Mouse (Mus musculus) C2C12 (cell line): Measurements from ENCODE around the gene Pak2. TPM values are rescaled to one million over a fixed set of nuclear protein-coding genes. Genes with fewer than 3 reads are reported as not detected.

Source experiments
- H3K27me3 ChIP-seq: one replicate; pipeline ENCODE4 v1.6.1; 2011; ENCODE audit not compliant: control insufficient read depth, insufficient read depth, insufficient read length
- H3K36me3 ChIP-seq: one replicate; pipeline ENCODE4 v1.6.1; 2011; ENCODE audit not compliant: control insufficient read depth, insufficient read depth
- H3K4me3 ChIP-seq: one replicate; pipeline ENCODE4 v1.5.1; 2011; ENCODE audit warnings: mild to moderate bottlenecking, control low read depth; ENCODE audit not compliant: poor library complexity, insufficient read depth, severe bottlenecking
- H3K79me2 ChIP-seq: one replicate; pipeline ENCODE4 v1.6.1; 2011; ENCODE audit not compliant: control insufficient read depth, insufficient read depth
- H3K79me3 ChIP-seq: one replicate; pipeline ENCODE4 v1.6.1; 2011; ENCODE audit warnings: low read depth, control low read depth
- H3ac ChIP-seq: one replicate; pipeline ENCODE3; 2011; ENCODE audit warnings: low read depth; ENCODE audit not compliant: control insufficient read depth, insufficient read length
- CEBPB ChIP-seq: IDR thresholded peaks from one replicate; pipeline ENCODE4 v1.6.1; 2011; ENCODE audit warnings: low read depth, mild to moderate bottlenecking, control low read depth, moderate library complexity
- CTCF ChIP-seq: IDR thresholded peaks from one replicate; pipeline ENCODE4 v1.5.1; 2011; ENCODE audit not compliant: control insufficient read depth, insufficient read depth, insufficient read length
- FOSL1 ChIP-seq: IDR thresholded peaks from one replicate; pipeline ENCODE4 v1.8.0; 2011; ENCODE audit warnings: mild to moderate bottlenecking, low read length; ENCODE audit not compliant: poor library complexity, insufficient read depth, severe bottlenecking
- MAX ChIP-seq: IDR thresholded peaks from one replicate; pipeline ENCODE4 v1.6.1; 2011; ENCODE audit warnings: mild to moderate bottlenecking, control low read depth
- MYOD1 ChIP-seq: IDR thresholded peaks from one replicate; pipeline ENCODE4 v1.6.1; 2011; ENCODE audit warnings: low read depth; ENCODE audit not compliant: control insufficient read depth, insufficient read length
- MYOG ChIP-seq: IDR thresholded peaks from one replicate; pipeline ENCODE4 v1.6.1; 2011; ENCODE audit not compliant: control insufficient read depth, insufficient read length; ENCODE audit errors: extremely low read depth
- USF1 ChIP-seq: IDR thresholded peaks from one replicate; pipeline ENCODE4 v1.6.1; 2011; ENCODE audit warnings: low read depth, mild to moderate bottlenecking, control low read depth, moderate library complexity
- long read RNA-seq, 2 experiments: library from polyadenylated mRNA; unstranded; transcript quantifications; one replicate each; pipeline ENCODE4 v2.0.0; 2019 to 2020
- polyA plus RNA-seq: library from polyadenylated mRNA; unstranded; fragments of >200 nt; fragmentation: generic; extraction: Trizol; gene quantifications from one replicate; pipeline ENCODE4 v1.2.1, GENCODE M21; 2012; ENCODE audit warnings: missing spikeins

The Pak2 gene
- 16.4 TPM for polyA plus RNA-seq
- long read RNA-seq, experiment 1, full-length matches to known transcripts: 6 of 36 reads
- long read RNA-seq, experiment 1, partial matches to known transcripts: 5 of 36 reads
- long read RNA-seq, experiment 1, other reads (novel, unspliced or antisense): 25 of 36 reads
- long read RNA-seq, experiment 2, full-length matches to known transcripts: 181 of 215 reads
- long read RNA-seq, experiment 2, partial matches to known transcripts: 22 of 215 reads
- long read RNA-seq, experiment 2, other reads (novel, unspliced or antisense): 12 of 215 reads

DNA sequence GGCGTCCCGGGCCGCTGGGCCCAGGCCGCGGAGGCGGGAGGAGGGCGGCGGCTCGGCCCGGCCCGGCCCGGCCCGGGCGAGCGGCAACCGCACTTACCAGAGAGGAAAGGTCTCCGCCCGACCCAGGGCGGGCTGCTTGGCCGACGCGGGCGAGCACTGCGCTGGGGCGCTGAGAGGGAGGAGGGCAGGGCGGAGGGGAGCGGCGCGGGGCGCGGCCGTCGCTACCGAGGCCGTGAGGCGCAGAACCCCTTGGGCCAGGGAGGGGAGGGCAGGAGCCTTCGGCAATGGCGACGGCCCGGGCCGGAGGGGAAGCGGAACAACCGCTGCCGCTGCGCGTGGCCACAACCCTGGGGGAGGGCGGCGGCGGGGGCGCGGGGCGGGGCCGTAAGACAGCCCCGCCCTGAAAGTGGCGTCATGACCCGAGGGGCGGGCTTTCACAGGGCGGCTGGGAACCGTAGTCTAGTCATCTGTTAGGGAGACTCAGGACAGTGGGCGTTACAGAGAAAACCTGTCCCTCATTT, at the start of gene Pak2:
Gene Pak2 (minus strand): TSS at position 352 of the 521 bp plus-strand sequence.
- Histone ChIP-seq H3K4me3 (peak within 1 kb of the TSS; percentile 60), H3K36me3 (no peaks in the 10 kb centered on the region), H3K79me2 (peaks cover 51% of the 10 kb centered on the region), H3ac (peak within 1 kb of the TSS; percentile 84), H3K27me3 (no peaks in the 10 kb centered on the region), H3K79me3 (peaks cover 48% of the 10 kb centered on the region)
- TF ChIP-seq FOSL1: no peak

DNA sequence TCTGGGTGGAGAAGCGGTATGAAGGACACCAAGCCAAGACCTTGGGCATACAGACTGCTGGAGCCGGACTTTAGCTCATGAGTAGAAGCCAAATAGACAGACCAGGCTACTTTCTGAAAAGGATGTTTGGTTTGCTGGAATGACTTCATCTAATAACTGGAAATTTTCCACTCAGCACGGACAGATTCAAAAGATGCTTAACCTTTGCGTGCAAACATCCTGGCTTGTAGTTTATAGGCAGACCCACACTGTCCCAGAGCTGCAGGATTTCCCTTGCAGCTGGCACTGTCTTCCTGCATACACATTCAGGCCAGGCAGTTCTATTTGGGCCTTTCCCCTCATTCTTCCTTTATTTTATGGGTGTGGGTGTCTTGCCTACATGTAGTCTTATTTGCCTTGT, 47.9 kb upstream of the Pak2 start:
- H3K79me2 ChIP-seq: no peaks in the 10 kb centered on the region
- H3K27me3 ChIP-seq: peaks cover 5% of the 10 kb centered on the region

DNA sequence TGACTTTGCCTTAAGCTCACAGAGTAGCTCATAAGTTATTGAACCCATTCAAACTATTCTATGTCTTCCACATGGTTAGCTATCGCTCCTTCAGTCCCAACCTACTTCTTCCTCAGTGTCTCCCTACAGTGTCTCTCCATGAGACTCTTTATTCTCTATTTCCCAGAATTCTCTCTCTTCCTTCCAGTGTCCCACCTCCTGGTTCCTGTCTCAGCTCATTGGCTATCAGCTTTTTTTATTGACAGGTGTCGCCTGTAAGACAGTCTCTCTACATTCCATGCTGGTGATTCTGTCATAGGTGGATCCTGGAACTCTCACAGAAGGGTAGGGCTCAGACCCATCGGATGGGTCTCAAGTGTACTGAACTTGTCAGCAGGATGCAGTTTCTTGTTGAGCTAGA, 46.2 kb upstream of the Pak2 start:
- peaks cover 5% of the 10 kb centered on the region for H3K27me3 ChIP-seq
- TF ChIP-seq MYOG (no peak), MAX (no peak), USF1 (no peak), CTCF (no peak), FOSL1 (no peak), MYOD1 (no peak), CEBPB (no peak)

More for the DNA sequence above, 47.9 kb upstream of the Pak2 start:
- H3K79me3 ChIP-seq: no peaks in the 10 kb centered on the region
- H3ac ChIP-seq: no peak overlapping the region
- H3K4me3 ChIP-seq: no peak overlapping the region
- no peaks in the 10 kb centered on the region for H3K36me3 ChIP-seq
- TF ChIP-seq CEBPB (no peak), FOSL1 (no peak), MAX (no peak)

DNA sequence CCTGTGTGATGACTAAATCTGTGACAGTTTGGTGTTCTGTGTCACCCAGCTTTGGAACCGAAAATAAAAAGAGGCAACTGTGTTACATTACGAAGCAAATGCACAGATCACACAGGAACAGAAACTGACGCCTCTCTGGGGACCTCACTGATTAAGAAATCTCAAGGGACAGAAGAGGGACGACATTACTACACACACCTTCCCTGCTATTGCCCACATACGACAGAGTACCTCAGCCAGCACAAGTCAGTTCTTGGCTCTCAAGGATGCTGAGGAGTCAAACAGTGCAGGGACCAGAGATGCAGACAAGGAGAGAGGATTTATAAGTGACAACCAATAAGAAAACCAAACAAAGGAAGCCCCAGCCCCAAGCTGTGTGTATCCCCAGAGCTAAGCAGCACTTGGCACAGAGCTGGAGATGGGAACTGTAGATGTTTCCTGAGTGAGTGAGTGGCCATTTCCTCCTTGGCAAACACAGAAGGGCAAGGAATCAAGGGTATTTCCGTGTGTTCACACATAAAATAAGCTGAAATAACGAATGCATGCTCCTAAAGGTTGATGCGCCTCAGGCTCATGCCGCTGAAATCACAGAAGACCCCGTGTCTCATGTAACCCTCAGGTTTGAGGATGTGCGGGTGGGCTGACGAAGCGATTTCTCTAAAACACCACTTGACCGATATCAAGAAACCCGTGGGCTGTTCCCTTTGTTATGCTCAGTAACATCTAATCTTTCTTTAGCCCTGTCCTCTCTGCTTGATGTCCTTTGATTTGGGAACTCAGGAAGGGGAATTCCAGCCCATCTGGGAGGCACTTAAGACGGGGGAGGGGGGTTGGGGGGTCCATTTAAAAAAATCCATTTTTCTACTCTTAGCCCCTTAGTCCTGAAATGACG, 45.5 kb upstream of the Pak2 start:
- H3K27me3 ChIP-seq: peaks cover 5% of the 10 kb centered on the region
- H3ac ChIP-seq: no peak overlapping the region
- H3K79me3 ChIP-seq: no peaks in the 10 kb centered on the region
- no peak for TF ChIP-seq MYOG
- no peak for TF ChIP-seq USF1
- TF ChIP-seq CTCF: no peak
- TF ChIP-seq MAX: no peak
- no peak for TF ChIP-seq MYOD1
- no peaks in the 10 kb centered on the region for H3K36me3 ChIP-seq
- no peaks in the 10 kb centered on the region for H3K79me2 ChIP-seq
- H3K4me3 ChIP-seq: no peak overlapping the region

More for the DNA sequence above, 46.2 kb upstream of the Pak2 start:
- Histone ChIP-seq H3ac (no peak overlapping the region), H3K36me3 (no peaks in the 10 kb centered on the region), H3K79me2 (no peaks in the 10 kb centered on the region), H3K79me3 (no peaks in the 10 kb centered on the region), H3K4me3 (no peak overlapping the region)

DNA sequence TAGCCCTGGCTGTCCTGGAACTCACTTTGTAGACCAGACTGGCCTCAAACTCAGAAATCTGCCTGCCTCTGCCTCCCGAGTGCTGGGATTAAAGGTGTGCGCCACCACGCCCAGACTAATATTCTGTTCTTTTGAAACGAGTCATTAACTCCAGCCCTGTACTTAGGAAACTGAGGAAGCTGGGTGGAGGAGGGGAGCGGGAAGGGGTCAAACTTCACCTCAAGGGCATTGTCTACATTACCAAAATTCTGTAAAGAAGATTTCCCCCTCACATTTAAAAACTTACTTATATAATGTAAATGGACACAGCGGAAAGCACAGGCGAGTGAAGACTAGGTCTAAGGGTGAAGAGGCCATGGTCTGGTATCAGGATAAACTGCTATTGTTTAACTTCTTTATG, 44.9 kb upstream of the Pak2 start:
- H3K79me3 ChIP-seq: no peaks in the 10 kb centered on the region
- no peak overlapping the region for H3K4me3 ChIP-seq
- H3ac ChIP-seq: no peak overlapping the region
- no peak for TF ChIP-seq USF1
- TF ChIP-seq FOSL1: no peak
- no peak for TF ChIP-seq MYOD1
- TF ChIP-seq CTCF: no peak
- no peak for TF ChIP-seq CEBPB
- TF ChIP-seq MAX: no peak
- no peak for TF ChIP-seq MYOG
- H3K79me2 ChIP-seq: no peaks in the 10 kb centered on the region
- peaks cover 5% of the 10 kb centered on the region for H3K27me3 ChIP-seq
- H3K36me3 ChIP-seq: no peaks in the 10 kb centered on the region

DNA sequence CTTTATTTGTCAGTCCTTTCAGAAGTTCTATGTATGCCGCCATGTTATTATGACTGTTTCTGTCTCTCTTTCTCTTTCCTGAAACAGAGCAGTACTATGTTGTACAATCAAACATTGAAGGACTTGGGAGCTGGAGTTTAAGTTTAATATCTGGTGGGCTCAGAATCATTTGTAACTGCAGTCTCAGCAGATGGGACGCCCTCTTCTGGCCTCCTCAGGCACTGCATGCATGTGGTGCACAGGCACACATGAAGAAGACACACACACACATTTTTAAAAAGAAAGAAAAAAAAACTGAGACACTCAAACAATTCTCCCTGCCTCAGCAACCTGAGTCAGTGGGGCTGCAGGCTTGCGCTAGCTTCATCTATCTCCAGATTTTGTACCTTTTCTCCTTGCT, 41.3 kb upstream of the Pak2 start:
- Histone ChIP-seq H3K36me3 (no peaks in the 10 kb centered on the region), H3ac (no peak overlapping the region), H3K4me3 (no peak overlapping the region), H3K79me3 (no peaks in the 10 kb centered on the region), H3K79me2 (no peaks in the 10 kb centered on the region), H3K27me3 (no peaks in the 10 kb centered on the region)
- TF ChIP-seq MYOD1: no peak
- TF ChIP-seq MAX: no peak
- no peak for TF ChIP-seq MYOG
- TF ChIP-seq CTCF: no peak
- no peak for TF ChIP-seq USF1
- no peak for TF ChIP-seq CEBPB
- no peak for TF ChIP-seq FOSL1
